Mouse (Mus musculus) olfactory bulb, adult 2 months (tissue): ENCODE results near the gene Eloa. TPM values are rescaled to one million over a fixed set of nuclear protein-coding genes. Genes with fewer than 3 reads are reported as not detected.

Source experiments
- H3K27ac ChIP-seq: fragments of 200-500 bp; 2 replicates; pipeline ENCODE4 v1.5.1; 2012; ENCODE audit warnings: low read depth, low read length; ENCODE audit not compliant: insufficient read depth
- H3K4me1 ChIP-seq: fragments of 200-500 bp; 2 replicates; pipeline ENCODE4 v1.6.1; 2012; ENCODE audit warnings: low read length; ENCODE audit not compliant: control insufficient read depth, insufficient read depth
- H3K4me3 ChIP-seq: fragments of 200-500 bp; 2 replicates; pipeline ENCODE4 v1.5.1; 2012; ENCODE audit warnings: mild to moderate bottlenecking, low read depth, low read length, moderate library complexity; ENCODE audit not compliant: insufficient read depth
- CTCF ChIP-seq: fragments of 200-500 bp; IDR thresholded peaks from 2 replicates; pipeline ENCODE4 v1.5.1; 2012; ENCODE audit warnings: low read depth, mild to moderate bottlenecking, low read length, moderate library complexity; ENCODE audit not compliant: insufficient read depth
- POLR2A ChIP-seq: fragments of 200-500 bp; IDR thresholded peaks from 2 replicates; pipeline ENCODE4 v1.6.1; 2012; ENCODE audit warnings: mild to moderate bottlenecking, low read depth, low read length, moderate library complexity; ENCODE audit not compliant: insufficient read depth
- WGBS: fragments of 180-500 bp; shearing (Covaris S2); methylation state at CpG from one replicate; pipeline ENCODE4 v1.1.7; 2018; 5-methylcytosine and 5-hydroxymethylcytosine counted together
- polyA plus RNA-seq: library from polyadenylated mRNA; stranded (reverse); fragments of >200 nt; gene quantifications from 2 replicates; pipeline ENCODE4 v1.2.4, GENCODE M21; 2012; ENCODE audit warnings: low replicate concordance; ENCODE audit not compliant: missing spikeins, insufficient read depth, insufficient read length

Gene Eloa
- polyA plus RNA-seq, 1 experiment = not detected

GRCm38 (mm10) chr4:136053843-136054242 lies 32.3 kb upstream of the Eloa start:
- no peak for TF ChIP-seq POLR2A
- no peak for TF ChIP-seq CTCF
- Histone ChIP-seq H3K27ac (no peak overlapping the region), H3K4me1 (peaks cover 9% of the 10 kb centered on the region), H3K4me3 (no peak overlapping the region)
- 78% methylated on average over 5 of the region's 5 CpGs for WGBS

GRCm38 (mm10) chr4:136053247-136053596 lies 31.7 kb upstream of the Eloa start, which contains the start of gene Rpl11:
Gene Rpl11, minus strand, starts transcription at chr4:136053428.
- Histone ChIP-seq H3K27ac (0 out of 2 replicates have a peak within 1 kb of the TSS, but pooled peaks have one; percentile 47), H3K4me1 (peaks cover 9% of the 10 kb centered on the region), H3K4me3 (peak within 1 kb of the TSS; percentile 79)
- whole genome bisulfite sequencing = under 1% methylated on average over 21 of the region's 21 CpGs
- TF ChIP-seq POLR2A = peak; percentile 78
- peak; percentile 60 for TF ChIP-seq CTCF

GRCm38 (mm10) chr4:136052534-136053246 lies 31.1 kb upstream of the Eloa start:
- Histone ChIP-seq H3K4me1 (peaks cover 9% of the 10 kb centered on the region), H3K4me3 (peak overlapping the region; percentile 79), H3K27ac (0 out of 2 replicates have a peak overlapping the region, but pooled peaks have one; percentile 47)
- TF ChIP-seq POLR2A = no peak
- under 1% methylated on average over 50 of the region's 50 CpGs for WGBS

GRCm38 (mm10) chr4:136052060-136052459 lies 30.5 kb upstream of the Eloa start:
- Histone ChIP-seq H3K27ac (no peak overlapping the region), H3K4me3 (peak overlapping the region; percentile 79), H3K4me1 (peaks cover 9% of the 10 kb centered on the region)
- no peak for TF ChIP-seq POLR2A
- no peak for TF ChIP-seq CTCF
- WGBS = 4% methylated on average over 3 of the region's 3 CpGs

- peaks cover 9% of the 10 kb centered on the region for H3K4me1 ChIP-seq
- TF ChIP-seq CTCF = no peak
- TF ChIP-seq POLR2A = no peak
- no peak overlapping the region for H3K27ac ChIP-seq
- whole genome bisulfite sequencing = 90% methylated on average over 6 of the region's 6 CpGs
- H3K4me3 ChIP-seq = no peak overlapping the region
Observed at GRCm38 (mm10) chr4:136050226-136050625, 28.7 kb upstream of the Eloa start.

- Histone ChIP-seq H3K27ac (no peak overlapping the region), H3K4me1 (peaks cover 9% of the 10 kb centered on the region), H3K4me3 (no peak overlapping the region)
- 78% methylated on average over 4 of the region's 4 CpGs for WGBS
- TF ChIP-seq POLR2A (no peak), CTCF (no peak)
Observed at GRCm38 (mm10) chr4:136048291-136049032, 26.9 kb upstream of the Eloa start.

GRCm38 (mm10) chr4:136047626-136048025 lies 26.1 kb upstream of the Eloa start:
- Histone ChIP-seq H3K4me3 (no peak overlapping the region), H3K4me1 (peaks cover 9% of the 10 kb centered on the region), H3K27ac (no peak overlapping the region)
- WGBS = 48% methylated on average over 4 of the region's 4 CpGs
- TF ChIP-seq POLR2A (no peak), CTCF (no peak)

- Histone ChIP-seq H3K4me1 (peaks cover 9% of the 10 kb centered on the region), H3K27ac (no peak overlapping the region), H3K4me3 (no peak overlapping the region)
- TF ChIP-seq CTCF (no peak), POLR2A (no peak)
- WGBS = 86% methylated on average over 6 of the region's 6 CpGs
Observed at GRCm38 (mm10) chr4:136046888-136047287, 25.3 kb upstream of the Eloa start.

GRCm38 (mm10) chr4:136045091-136045490 lies 23.5 kb upstream of the Eloa start:
- WGBS = 90% methylated on average over 5 of the region's 5 CpGs

More at GRCm38 (mm10) chr4:136045091-136045490, 23.5 kb upstream of the Eloa start:
- Histone ChIP-seq H3K4me1 (0 out of 2 replicates have a peak, but pooled peaks cover under 1% of the 10 kb centered on the region), H3K27ac (no peak overlapping the region), H3K4me3 (no peak overlapping the region)
- no peak for TF ChIP-seq POLR2A
- TF ChIP-seq CTCF = no peak
